Mouse (Mus musculus) C2C12 (cell line): ENCODE data around the gene Tfr2. TPM values are rescaled to one million over a fixed set of nuclear protein-coding genes. Genes with fewer than 3 reads are reported as not detected.
A peak's percentile ranks its signal among the peaks of the same experiment; 100 is the strongest.

ENCODE experiments used
- H3K27me3 ChIP-seq: one replicate; pipeline ENCODE4 v1.6.1; 2011; ENCODE audit not compliant: control insufficient read depth, insufficient read depth, insufficient read length
- H3K36me3 ChIP-seq: one replicate; pipeline ENCODE4 v1.6.1; 2011; ENCODE audit not compliant: control insufficient read depth, insufficient read depth
- H3K4me3 ChIP-seq: one replicate; pipeline ENCODE4 v1.5.1; 2011; ENCODE audit warnings: mild to moderate bottlenecking, control low read depth; ENCODE audit not compliant: poor library complexity, insufficient read depth, severe bottlenecking
- H3K79me2 ChIP-seq: one replicate; pipeline ENCODE4 v1.6.1; 2011; ENCODE audit not compliant: control insufficient read depth, insufficient read depth
- H3K79me3 ChIP-seq: one replicate; pipeline ENCODE4 v1.6.1; 2011; ENCODE audit warnings: low read depth, control low read depth
- H3ac ChIP-seq: one replicate; pipeline ENCODE3; 2011; ENCODE audit warnings: low read depth; ENCODE audit not compliant: control insufficient read depth, insufficient read length
- CEBPB ChIP-seq: IDR thresholded peaks from one replicate; pipeline ENCODE4 v1.6.1; 2011; ENCODE audit warnings: low read depth, mild to moderate bottlenecking, control low read depth, moderate library complexity
- CTCF ChIP-seq: IDR thresholded peaks from one replicate; pipeline ENCODE4 v1.5.1; 2011; ENCODE audit not compliant: control insufficient read depth, insufficient read depth, insufficient read length
- FOSL1 ChIP-seq: IDR thresholded peaks from one replicate; pipeline ENCODE4 v1.8.0; 2011; ENCODE audit warnings: mild to moderate bottlenecking, low read length; ENCODE audit not compliant: poor library complexity, insufficient read depth, severe bottlenecking
- MAX ChIP-seq: IDR thresholded peaks from one replicate; pipeline ENCODE4 v1.6.1; 2011; ENCODE audit warnings: mild to moderate bottlenecking, control low read depth
- MYOD1 ChIP-seq: IDR thresholded peaks from one replicate; pipeline ENCODE4 v1.6.1; 2011; ENCODE audit warnings: low read depth; ENCODE audit not compliant: control insufficient read depth, insufficient read length
- MYOG ChIP-seq: IDR thresholded peaks from one replicate; pipeline ENCODE4 v1.6.1; 2011; ENCODE audit not compliant: control insufficient read depth, insufficient read length; ENCODE audit errors: extremely low read depth
- USF1 ChIP-seq: IDR thresholded peaks from one replicate; pipeline ENCODE4 v1.6.1; 2011; ENCODE audit warnings: low read depth, mild to moderate bottlenecking, control low read depth, moderate library complexity
- polyA plus RNA-seq: library from polyadenylated mRNA; unstranded; fragments of >200 nt; fragmentation: generic; extraction: Trizol; gene quantifications from one replicate; pipeline ENCODE4 v1.2.1, GENCODE M21; 2012; ENCODE audit warnings: missing spikeins

Tfr2 gene
- polyA plus RNA-seq, 1 experiment, result 0.14 TPM

DNA sequence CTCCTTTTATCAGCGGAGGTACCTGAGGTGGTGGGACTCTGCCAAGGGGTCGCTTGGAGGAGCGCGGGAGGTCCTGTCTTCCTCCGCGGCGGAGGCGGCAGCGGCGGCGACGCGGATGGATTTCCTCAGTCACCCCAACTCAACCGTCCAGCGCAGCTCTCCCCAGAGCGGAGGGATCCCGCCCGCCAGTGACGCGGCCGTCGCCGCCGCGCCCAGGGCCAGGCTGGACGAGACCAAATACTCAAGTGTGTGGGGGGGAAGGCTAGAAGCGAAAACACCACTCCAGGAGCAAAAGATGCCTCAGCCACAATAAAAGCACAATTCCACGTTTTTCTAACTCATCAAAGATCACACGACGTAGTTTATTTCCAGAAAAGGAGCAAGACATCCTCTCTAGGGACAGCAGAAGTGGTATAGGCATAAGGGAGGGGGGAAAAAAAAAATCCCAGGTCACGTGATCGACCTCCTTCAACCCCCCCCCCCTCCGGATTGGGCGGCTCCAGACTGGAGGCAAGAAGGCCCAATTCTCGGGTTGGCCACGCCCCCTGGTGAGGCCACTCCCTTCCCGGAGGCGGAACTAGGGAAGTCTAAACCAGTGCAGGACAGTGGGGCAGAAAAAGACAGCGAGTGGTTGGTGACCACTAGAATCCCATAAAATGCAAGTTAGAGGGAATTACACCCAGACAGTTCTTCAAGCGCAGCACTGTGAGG lies 36.4 kb upstream of the Tfr2 start, which contains the start of the genes Epo and Gnb2:
Gene Epo, minus strand, starts transcription at position 126 of the 711 bp plus-strand sequence.
Gene Gnb2, minus strand, starts transcription at position 394 of the 711 bp plus-strand sequence.
- H3K79me3 ChIP-seq, result peaks cover 24% of the 10 kb centered on the region
- H3K27me3 ChIP-seq, result no peaks in the 10 kb centered on the region
- peaks cover 47% of the 10 kb centered on the region for H3K79me2 ChIP-seq
- H3K36me3 ChIP-seq, result peaks cover 18% of the 10 kb centered on the region
- peak within 1 kb of the TSS; percentile 74 for H3K4me3 ChIP-seq
- H3ac ChIP-seq, result peak within 1 kb of the TSS; percentile 78
- TF ChIP-seq FOSL1, result peak; percentile 7
- no peak for TF ChIP-seq CEBPB
- TF ChIP-seq MYOD1, result no peak
- peak; percentile 96 for TF ChIP-seq USF1

DNA sequence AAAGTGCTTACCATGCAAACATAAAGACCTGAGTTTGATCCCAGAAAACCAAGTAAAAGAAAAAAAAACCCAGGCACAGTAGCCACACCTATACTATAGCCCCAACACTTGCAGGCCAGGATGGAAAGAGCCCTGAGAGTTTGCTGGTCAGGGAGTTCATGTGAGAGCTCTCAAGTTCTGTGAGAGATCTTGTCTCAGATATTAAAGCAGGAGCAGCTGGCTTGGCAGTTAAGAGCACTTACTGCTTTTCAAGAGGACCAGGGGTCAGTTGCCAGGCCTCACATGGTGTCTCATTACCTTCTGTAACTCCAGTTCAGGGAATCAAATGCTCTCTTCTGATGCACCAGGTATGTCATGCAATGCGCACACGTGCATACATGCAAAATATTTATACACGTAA lies 34.9 kb upstream of the Tfr2 start:
- peaks cover 32% of the 10 kb centered on the region for H3K79me2 ChIP-seq
- H3ac ChIP-seq, result no peak overlapping the region
- H3K36me3 ChIP-seq, result peaks cover 3% of the 10 kb centered on the region
- TF ChIP-seq CEBPB (no peak), MYOD1 (no peak), USF1 (no peak), FOSL1 (no peak), CTCF (no peak), MYOG (no peak), MAX (no peak)
- H3K79me3 ChIP-seq, result peaks cover 24% of the 10 kb centered on the region
- H3K4me3 ChIP-seq, result no peak overlapping the region
- H3K27me3 ChIP-seq, result no peaks in the 10 kb centered on the region

DNA sequence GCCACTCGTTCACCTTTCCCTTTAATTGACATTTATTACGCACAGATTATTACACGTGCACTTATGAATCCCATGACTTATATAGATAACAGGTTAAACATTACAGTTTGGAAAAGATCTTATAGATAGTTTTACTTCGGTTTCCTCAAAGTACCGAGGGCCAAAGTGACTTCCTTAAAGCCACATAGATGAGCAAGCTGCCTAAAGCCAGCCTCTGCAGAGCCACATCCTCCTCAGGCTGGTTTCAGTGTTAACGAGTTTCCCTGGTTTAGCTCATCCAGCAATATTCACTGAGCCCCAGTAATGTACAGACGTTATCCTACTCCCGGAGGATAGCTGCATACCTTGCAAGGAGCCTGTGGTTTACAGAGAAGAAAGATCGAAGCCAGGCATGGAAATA lies 34.3 kb upstream of the Tfr2 start:
- Histone ChIP-seq H3K79me2 (peaks cover 26% of the 10 kb centered on the region), H3ac (no peak overlapping the region), H3K27me3 (no peaks in the 10 kb centered on the region), H3K4me3 (no peak overlapping the region), H3K36me3 (no peaks in the 10 kb centered on the region), H3K79me3 (peaks cover 22% of the 10 kb centered on the region)
- TF ChIP-seq MYOG (no peak), FOSL1 (no peak), MAX (no peak), CTCF (no peak), USF1 (no peak), MYOD1 (no peak), CEBPB (no peak)

DNA sequence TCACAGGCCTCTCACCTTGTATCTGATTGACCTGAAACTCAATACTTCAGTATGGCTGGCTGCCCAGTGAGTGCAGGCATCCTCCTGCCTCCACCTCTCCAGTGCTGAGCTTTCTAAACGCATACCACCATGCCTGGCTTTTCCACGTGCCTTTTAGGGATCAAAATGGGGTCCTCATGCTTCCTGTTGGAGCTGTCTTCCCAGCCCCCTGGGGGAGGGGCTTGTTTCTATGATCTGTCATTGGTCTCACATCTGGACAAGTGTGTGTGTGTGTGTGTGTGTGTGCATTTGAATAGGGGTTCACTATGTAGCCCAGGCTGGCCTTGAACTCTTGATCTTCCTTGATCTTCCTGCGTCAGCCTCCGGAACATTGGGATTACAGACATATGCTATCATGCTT lies 32.2 kb upstream of the Tfr2 start:
- H3K36me3 ChIP-seq, result no peaks in the 10 kb centered on the region
- peaks cover 5% of the 10 kb centered on the region for H3K79me2 ChIP-seq
- no peak overlapping the region for H3ac ChIP-seq
- TF ChIP-seq CTCF, result no peak
- no peak for TF ChIP-seq MAX
- no peak for TF ChIP-seq FOSL1
- TF ChIP-seq MYOD1, result no peak
- no peak for TF ChIP-seq MYOG
- no peak for TF ChIP-seq USF1
- TF ChIP-seq CEBPB, result no peak
- H3K27me3 ChIP-seq, result no peaks in the 10 kb centered on the region
- H3K79me3 ChIP-seq, result peaks cover 3% of the 10 kb centered on the region
- no peak overlapping the region for H3K4me3 ChIP-seq

DNA sequence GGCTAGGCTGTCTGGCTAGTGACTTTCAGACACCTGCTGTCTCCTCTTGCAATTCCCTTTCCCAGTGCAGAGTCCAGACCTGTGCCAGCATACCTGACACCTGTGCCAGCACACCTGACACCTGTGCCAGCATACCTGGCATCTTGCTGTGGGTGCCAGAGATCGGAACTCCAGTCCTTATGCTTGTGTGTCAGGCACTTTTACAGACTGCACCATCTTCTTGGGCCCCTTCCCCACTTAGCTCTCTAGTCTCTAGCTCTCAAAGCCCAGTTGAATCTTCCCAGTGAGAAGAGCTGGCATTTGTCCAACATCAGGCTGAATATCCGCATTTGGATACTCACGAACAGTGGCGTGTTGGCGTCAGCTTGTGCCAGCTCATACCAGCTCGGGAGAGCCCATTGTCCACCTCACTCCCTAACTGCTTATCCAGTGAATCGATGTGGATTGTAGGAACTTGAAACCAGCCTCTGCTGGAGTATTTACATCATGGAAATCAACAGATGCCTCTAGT lies 30.3 kb upstream of the Tfr2 start:
- no peak for TF ChIP-seq USF1
- no peak for TF ChIP-seq MYOG
- TF ChIP-seq MYOD1, result no peak
- TF ChIP-seq FOSL1, result no peak
- TF ChIP-seq MAX, result no peak
- TF ChIP-seq CEBPB, result no peak
- no peak for TF ChIP-seq CTCF
- no peak overlapping the region for H3ac ChIP-seq
- no peaks in the 10 kb centered on the region for H3K79me3 ChIP-seq
- no peaks in the 10 kb centered on the region for H3K79me2 ChIP-seq
- peaks cover 6% of the 10 kb centered on the region for H3K27me3 ChIP-seq
- H3K36me3 ChIP-seq, result no peaks in the 10 kb centered on the region
- H3K4me3 ChIP-seq, result no peak overlapping the region

DNA sequence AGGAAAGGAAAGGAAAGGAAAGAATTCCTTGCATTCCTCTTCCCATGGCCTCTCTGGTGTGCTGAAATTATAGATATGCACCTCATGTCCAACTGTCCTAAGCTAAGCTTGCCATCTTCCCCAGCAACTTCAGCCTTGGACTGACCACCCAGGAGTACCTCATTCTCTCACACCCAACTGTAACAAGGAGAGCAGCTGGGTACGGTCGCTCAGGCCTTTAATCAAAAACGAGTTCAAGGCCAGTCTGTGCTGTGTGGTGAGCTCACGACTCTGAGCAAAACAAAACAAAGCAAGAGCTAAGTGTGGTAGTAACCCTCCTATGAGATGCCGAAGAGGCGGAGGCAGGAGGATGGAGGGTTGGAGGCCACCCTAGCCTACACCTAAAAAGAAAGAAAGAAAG lies 28.6 kb upstream of the Tfr2 start:
- no peaks in the 10 kb centered on the region for H3K79me3 ChIP-seq
- no peaks in the 10 kb centered on the region for H3K79me2 ChIP-seq
- peaks cover 10% of the 10 kb centered on the region for H3K27me3 ChIP-seq
- H3ac ChIP-seq, result no peak overlapping the region
- TF ChIP-seq MYOD1, result no peak
- no peak for TF ChIP-seq CEBPB
- TF ChIP-seq USF1, result no peak
- no peak for TF ChIP-seq MAX
- TF ChIP-seq FOSL1, result no peak
- TF ChIP-seq CTCF, result no peak
- no peak for TF ChIP-seq MYOG
- no peaks in the 10 kb centered on the region for H3K36me3 ChIP-seq
- H3K4me3 ChIP-seq, result no peak overlapping the region
